Mouse (Mus musculus): ENCODE data around the gene Samd4b. TPM values are rescaled to one million over a fixed set of nuclear protein-coding genes. Genes with fewer than 3 reads are reported as not detected.

The Samd4b gene
- polyA plus RNA-seq, 1 experiment from 2014 or later: 37.6 TPM

- H3K4me3 ChIP-seq (ENCODE audit: low read depth, low read length): peak overlapping the region; percentile 65
- H3K9ac ChIP-seq (ENCODE audit: low read length): peak overlapping the region; percentile 72
- DNase-seq (ENCODE audit: low spot score) (peak; percentile 29), ATAC-seq (ENCODE audit: insufficient number of reproducible peaks, low FRiP score, low TSS enrichment, low read depth) (no peak)
- H3K4me1 ChIP-seq (ENCODE audit: control insufficient read depth, insufficient read depth, low read length): peaks cover 31% of the 10 kb centered on the region
- peak overlapping the region; percentile 73; the same call in 1 of the 2 replicates for H3K27ac ChIP-seq (replicated peaks; ENCODE audit: low read depth, low read length)
- 35% methylated on average over 20 of the region's 20 CpGs for WGBS
- no peaks in the 10 kb centered on the region for H3K27me3 ChIP-seq (ENCODE audit: control insufficient read depth, insufficient read depth, low read length)
- H3K9me3 ChIP-seq (ENCODE audit: control insufficient read depth, low read length): no peaks in the 10 kb centered on the region
- H3K4me2 ChIP-seq (ENCODE audit: low read depth, severe bottlenecking): peak overlapping the region; percentile 88
- no peaks in the 10 kb centered on the region for H3K36me3 ChIP-seq (ENCODE audit: control insufficient read depth, insufficient read depth, low read length)
Observed at GRCm38 (mm10) chr7:28596436-28597276, 1.3 kb downstream of the Samd4b start.

- peak overlapping the region; percentile 88 for H3K4me2 ChIP-seq (ENCODE audit: low read depth, severe bottlenecking)
- H3K4me1 ChIP-seq (ENCODE audit: control insufficient read depth, insufficient read depth, low read length): peaks cover 31% of the 10 kb centered on the region
- no peak overlapping the region for H3K27ac ChIP-seq (replicated peaks; ENCODE audit: low read depth, low read length)
- ATAC-seq (ENCODE audit: insufficient number of reproducible peaks, low FRiP score, low TSS enrichment, low read depth) (no peak), DNase-seq (ENCODE audit: low spot score) (no peak)
- H3K9me3 ChIP-seq (ENCODE audit: control insufficient read depth, low read length): no peaks in the 10 kb centered on the region
- no peaks in the 10 kb centered on the region for H3K36me3 ChIP-seq (ENCODE audit: control insufficient read depth, insufficient read depth, low read length)
- H3K4me3 ChIP-seq (ENCODE audit: low read depth, low read length): no peak overlapping the region
- no peaks in the 10 kb centered on the region for H3K27me3 ChIP-seq (ENCODE audit: control insufficient read depth, insufficient read depth, low read length)
- H3K9ac ChIP-seq (ENCODE audit: low read length): no peak overlapping the region
- WGBS: 78% methylated on average over 8 of the region's 8 CpGs
Observed at GRCm38 (mm10) chr7:28595751-28596435, 2.1 kb downstream of the Samd4b start.

- H3K9me3 ChIP-seq (ENCODE audit: control insufficient read depth, low read length): no peaks in the 10 kb centered on the region
- H3K27ac ChIP-seq (replicated peaks; ENCODE audit: low read depth, low read length): 0 out of 2 replicates have a peak overlapping the region, but pooled peaks have one; percentile 42
- ATAC-seq (ENCODE audit: insufficient number of reproducible peaks, low FRiP score, low TSS enrichment, low read depth) (no peak), DNase-seq (ENCODE audit: low spot score) (peak; percentile 32)
- H3K36me3 ChIP-seq (ENCODE audit: control insufficient read depth, insufficient read depth, low read length): no peaks in the 10 kb centered on the region
- WGBS: 57% methylated on average over 14 of the region's 14 CpGs
- peaks cover 34% of the 10 kb centered on the region for H3K4me1 ChIP-seq (ENCODE audit: control insufficient read depth, insufficient read depth, low read length)
- H3K9ac ChIP-seq (ENCODE audit: low read length): no peak overlapping the region; the same call in 1 of the 2 replicates
- H3K4me2 ChIP-seq (ENCODE audit: low read depth, severe bottlenecking): no peak overlapping the region
- H3K27me3 ChIP-seq (ENCODE audit: control insufficient read depth, insufficient read depth, low read length): no peaks in the 10 kb centered on the region
- no peak overlapping the region for H3K4me3 ChIP-seq (ENCODE audit: low read depth, low read length)
Observed at GRCm38 (mm10) chr7:28593206-28594111, 4.5 kb downstream of the Samd4b start.

- Histone ChIP-seq H3K4me3 (ENCODE audit: low read depth, low read length) (no peak overlapping the region), H3K4me2 (ENCODE audit: low read depth, severe bottlenecking) (no peak overlapping the region), H3K4me1 (ENCODE audit: control insufficient read depth, insufficient read depth, low read length) (peaks cover 44% of the 10 kb centered on the region), H3K9me3 (ENCODE audit: control insufficient read depth, low read length) (no peaks in the 10 kb centered on the region), H3K9ac (ENCODE audit: low read length) (no peak overlapping the region), H3K27me3 (ENCODE audit: control insufficient read depth, insufficient read depth, low read length) (no peaks in the 10 kb centered on the region), H3K27ac (replicated peaks; ENCODE audit: low read depth, low read length) (no peak overlapping the region), H3K36me3 (ENCODE audit: control insufficient read depth, insufficient read depth, low read length) (no peaks in the 10 kb centered on the region)
- ATAC-seq (ENCODE audit: insufficient number of reproducible peaks, low FRiP score, low TSS enrichment, low read depth) (no peak), DNase-seq (ENCODE audit: low spot score) (no peak)
- WGBS: 71% methylated on average over 1 of the region's 1 CpGs
Observed at GRCm38 (mm10) chr7:28591862-28592261, 6.1 kb downstream of the Samd4b start.

- Histone ChIP-seq H3K27me3 (ENCODE audit: control insufficient read depth, insufficient read depth, low read length) (no peaks in the 10 kb centered on the region), H3K9me3 (ENCODE audit: control insufficient read depth, low read length) (no peaks in the 10 kb centered on the region), H3K36me3 (ENCODE audit: control insufficient read depth, insufficient read depth, low read length) (no peaks in the 10 kb centered on the region), H3K9ac (ENCODE audit: low read length) (no peak overlapping the region), H3K27ac (replicated peaks; ENCODE audit: low read depth, low read length) (no peak overlapping the region; the same call in 1 of the 2 replicates), H3K4me3 (ENCODE audit: low read depth, low read length) (no peak overlapping the region), H3K4me2 (ENCODE audit: low read depth, severe bottlenecking) (no peak overlapping the region), H3K4me1 (ENCODE audit: control insufficient read depth, insufficient read depth, low read length) (peaks cover 21% of the 10 kb centered on the region)
- no peak for DNase-seq (ENCODE audit: low spot score)
- ATAC-seq (ENCODE audit: insufficient number of reproducible peaks, low FRiP score, low TSS enrichment, low read depth): peak; percentile 44; the same call in 1 of the 2 replicates
Observed at GRCm38 (mm10) chr7:28587644-28588043, 10.3 kb downstream of the Samd4b start.

- no peaks in the 10 kb centered on the region for H3K36me3 ChIP-seq (ENCODE audit: control insufficient read depth, insufficient read depth, low read length)
- no peak overlapping the region for H3K4me3 ChIP-seq (ENCODE audit: low read depth, low read length)
- H3K4me1 ChIP-seq (ENCODE audit: control insufficient read depth, insufficient read depth, low read length): peaks cover 20% of the 10 kb centered on the region
- no peak overlapping the region for H3K9ac ChIP-seq (ENCODE audit: low read length)
- H3K27me3 ChIP-seq (ENCODE audit: control insufficient read depth, insufficient read depth, low read length): no peaks in the 10 kb centered on the region
- ATAC-seq (ENCODE audit: insufficient number of reproducible peaks, low FRiP score, low TSS enrichment, low read depth) (no peak), DNase-seq (ENCODE audit: low spot score) (no peak)
- no peaks in the 10 kb centered on the region for H3K9me3 ChIP-seq (ENCODE audit: control insufficient read depth, low read length)
- no peak overlapping the region for H3K4me2 ChIP-seq (ENCODE audit: low read depth, severe bottlenecking)
- H3K27ac ChIP-seq (replicated peaks; ENCODE audit: low read depth, low read length): no peak overlapping the region
- 66% methylated on average over 6 of the region's 6 CpGs for WGBS
Observed at GRCm38 (mm10) chr7:28586663-28587411, 11.1 kb downstream of the Samd4b start.

- ATAC-seq (ENCODE audit: insufficient number of reproducible peaks, low FRiP score, low TSS enrichment, low read depth): no peak
- H3K36me3 ChIP-seq (ENCODE audit: control insufficient read depth, insufficient read depth, low read length): no peaks in the 10 kb centered on the region
- no peak overlapping the region for H3K9ac ChIP-seq (ENCODE audit: low read length)
- H3K27ac ChIP-seq (replicated peaks; ENCODE audit: low read depth, low read length): no peak overlapping the region
- H3K4me2 ChIP-seq (ENCODE audit: low read depth, severe bottlenecking): no peak overlapping the region
- no peaks in the 10 kb centered on the region for H3K27me3 ChIP-seq (ENCODE audit: control insufficient read depth, insufficient read depth, low read length)
- H3K4me3 ChIP-seq (ENCODE audit: low read depth, low read length): no peak overlapping the region
- H3K9me3 ChIP-seq (ENCODE audit: control insufficient read depth, low read length): no peaks in the 10 kb centered on the region
- H3K4me1 ChIP-seq (ENCODE audit: control insufficient read depth, insufficient read depth, low read length): peaks cover 20% of the 10 kb centered on the region
- no peak for DNase-seq (ENCODE audit: low spot score)
- 83% methylated on average over 6 of the region's 6 CpGs for WGBS
Observed at GRCm38 (mm10) chr7:28585001-28585400, 12.9 kb downstream of the Samd4b start.

Measured in limb, embryonic 11.5 days (tissue).